Mouse (Mus musculus) testis, adult 2 months (tissue): ENCODE measurements around the gene Keap1.

Experiments
- CTCF ChIP-seq: fragments of 200-500 bp; IDR thresholded peaks from 2 replicates; pipeline ENCODE4 v1.5.1; 2012; ENCODE audit warnings: low read depth, mild to moderate bottlenecking, inconsistent platforms, low read length, moderate library complexity; ENCODE audit not compliant: control insufficient read depth, insufficient read depth, insufficient replicate concordance
- POLR2A ChIP-seq: fragments of 200-500 bp; IDR thresholded peaks from 2 replicates; pipeline ENCODE4 v1.6.1; 2012; ENCODE audit warnings: low read depth, mild to moderate bottlenecking, inconsistent platforms, low read length, moderate library complexity; ENCODE audit not compliant: control insufficient read depth

DNA sequence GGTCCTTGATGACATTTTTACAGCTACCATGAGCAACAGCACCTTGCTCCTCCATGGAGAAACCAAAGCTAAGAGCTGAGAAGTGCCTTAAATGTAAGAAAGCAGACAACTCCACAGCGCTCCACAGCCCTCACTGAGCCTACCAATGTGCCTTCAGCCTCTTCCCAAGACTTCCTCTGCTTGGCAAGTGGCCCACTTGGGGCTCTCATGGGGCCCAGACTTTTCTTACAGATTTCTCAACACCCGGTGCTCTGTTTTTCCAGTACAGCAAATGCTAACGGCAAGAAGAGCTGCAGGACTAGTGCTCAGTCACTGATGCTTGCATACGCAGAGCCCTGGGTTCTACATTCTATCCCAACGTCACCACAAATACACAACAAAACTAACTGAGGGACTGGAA is 38.6 kb upstream of the Keap1 start:
- no peak for TF ChIP-seq CTCF
- TF ChIP-seq POLR2A, result no peak
